Mouse (Mus musculus) neural tube, embryonic 12.5 days (tissue): Measurements from ENCODE around the gene Trpm3. TPM values are rescaled to one million over a fixed set of nuclear protein-coding genes. Genes with fewer than 3 reads are reported as not detected.

Source experiments
- ATAC-seq: fragments of 200-750 bp; cut with Nextera tagmentation; 2 replicates; pipeline ENCODE4 v1.8.0; 2017; ENCODE audit warnings: low read depth, mild to moderate bottlenecking, moderate TSS enrichment, moderate library complexity; ENCODE audit not compliant: low FRiP score
- H3K27ac ChIP-seq: fragments of 300-500 bp; sonication (generic); 2 replicates; pipeline ENCODE4 v1.5.1; 2016
- H3K27me3 ChIP-seq: fragments of 300-500 bp; sonication (generic); replicated peaks from 2 replicates; pipeline ENCODE4 v1.6.1; 2016; ENCODE audit warnings: mild to moderate bottlenecking
- H3K36me3 ChIP-seq: fragments of 300-500 bp; sonication (generic); 2 replicates; pipeline ENCODE4 v1.6.1; 2016; ENCODE audit warnings: mild to moderate bottlenecking
- H3K4me1 ChIP-seq: fragments of 300-500 bp; sonication (generic); 2 replicates; pipeline ENCODE4 v1.6.1; 2016
- H3K4me2 ChIP-seq: fragments of 300-500 bp; sonication (generic); replicated peaks from 2 replicates; pipeline ENCODE4 v1.6.1; 2016; ENCODE audit warnings: mild to moderate bottlenecking
- H3K4me3 ChIP-seq: fragments of 300-500 bp; sonication (generic); 2 replicates; pipeline ENCODE4 v1.5.1; 2016
- H3K9ac ChIP-seq: fragments of 300-500 bp; sonication (generic); 2 replicates; pipeline ENCODE4 v1.6.1; 2016; ENCODE audit warnings: mild to moderate bottlenecking
- H3K9me3 ChIP-seq: fragments of 300-500 bp; sonication (generic); 2 replicates; pipeline ENCODE4 v1.6.1; 2016; ENCODE audit warnings: mild to moderate bottlenecking
- WGBS: fragments of 180-500 bp; shearing (Covaris S2); methylation state at CpG from one replicate; pipeline ENCODE4 v1.1.7; 2016; 5-methylcytosine and 5-hydroxymethylcytosine counted together
- polyA plus RNA-seq: library from polyadenylated mRNA; unstranded; fragments of >200 nt; fragmentation: Nextera tagmentation; extraction: Ambion mirVana; gene quantifications from 2 replicates; pipeline ENCODE4 v1.2.1, GENCODE M21; 2016

Trpm3 gene
- polyA plus RNA-seq, 1 experiment from 2014 or later = 2.1 TPM

GRCm38 (mm10) chr19:22730971-22731370, 592.1 kb downstream of the Trpm3 start:
- H3K9ac ChIP-seq = no peak overlapping the region
- no peak overlapping the region for H3K27ac ChIP-seq
- no peaks in the 10 kb centered on the region for H3K4me1 ChIP-seq
- no peak overlapping the region for H3K4me2 ChIP-seq
- 0 out of 2 replicates have a peak, but pooled peaks have one; percentile 25 for ATAC-seq
- H3K9me3 ChIP-seq = no peaks in the 10 kb centered on the region
- H3K4me3 ChIP-seq = no peak overlapping the region
- H3K27me3 ChIP-seq = no peaks in the 10 kb centered on the region
- no peaks in the 10 kb centered on the region for H3K36me3 ChIP-seq

GRCm38 (mm10) chr19:22736870-22737269, 598.0 kb downstream of the Trpm3 start:
- H3K36me3 ChIP-seq = no peaks in the 10 kb centered on the region
- H3K9me3 ChIP-seq = no peaks in the 10 kb centered on the region
- WGBS = 52% methylated on average over 2 of the region's 2 CpGs
- no peak for ATAC-seq
- no peaks in the 10 kb centered on the region for H3K4me1 ChIP-seq
- no peak overlapping the region for H3K4me3 ChIP-seq
- no peak overlapping the region for H3K27ac ChIP-seq
- H3K9ac ChIP-seq = no peak overlapping the region
- no peak overlapping the region for H3K4me2 ChIP-seq
- H3K27me3 ChIP-seq = no peaks in the 10 kb centered on the region

GRCm38 (mm10) chr19:22739240-22739639, 600.4 kb downstream of the Trpm3 start:
- Histone ChIP-seq H3K4me1 (no peaks in the 10 kb centered on the region), H3K27ac (no peak overlapping the region), H3K4me3 (no peak overlapping the region), H3K4me2 (no peak overlapping the region), H3K9ac (no peak overlapping the region), H3K36me3 (no peaks in the 10 kb centered on the region), H3K9me3 (no peaks in the 10 kb centered on the region), H3K27me3 (no peaks in the 10 kb centered on the region)
- no peak for ATAC-seq
- 81% methylated on average over 3 of the region's 3 CpGs for WGBS

GRCm38 (mm10) chr19:22753311-22753809, 614.5 kb downstream of the Trpm3 start:
- no peaks in the 10 kb centered on the region for H3K27me3 ChIP-seq
- WGBS = 73% methylated on average over 13 of the region's 13 CpGs
- H3K27ac ChIP-seq = no peak overlapping the region
- ATAC-seq = no peak
- no peak overlapping the region for H3K4me2 ChIP-seq
- H3K9me3 ChIP-seq = no peaks in the 10 kb centered on the region
- no peak overlapping the region for H3K9ac ChIP-seq
- H3K36me3 ChIP-seq = no peaks in the 10 kb centered on the region
- no peaks in the 10 kb centered on the region for H3K4me1 ChIP-seq
- H3K4me3 ChIP-seq = no peak overlapping the region

DNA sequence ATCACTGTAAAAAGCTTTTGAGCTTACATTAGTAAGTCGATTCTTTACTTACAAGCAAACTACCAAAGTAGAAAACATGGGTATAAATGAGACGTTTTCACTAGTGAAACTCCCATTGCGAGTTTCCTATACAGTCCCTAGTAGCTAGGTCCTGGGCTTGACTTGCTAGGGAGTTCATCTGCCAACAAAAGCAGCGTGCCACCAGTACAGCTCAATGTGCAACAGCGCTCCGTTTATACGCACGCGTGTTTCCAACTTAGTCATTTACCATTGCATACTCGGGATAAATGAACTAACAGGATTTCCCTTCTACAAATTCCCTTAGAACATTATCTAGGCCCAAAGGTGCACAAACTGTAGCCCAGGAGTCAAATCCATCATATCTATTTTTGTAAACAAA, 615.2 kb downstream of the Trpm3 start:
- Histone ChIP-seq H3K4me1 (no peaks in the 10 kb centered on the region), H3K9ac (no peak overlapping the region), H3K4me3 (no peak overlapping the region), H3K36me3 (no peaks in the 10 kb centered on the region), H3K4me2 (no peak overlapping the region), H3K27ac (no peak overlapping the region), H3K9me3 (no peaks in the 10 kb centered on the region), H3K27me3 (no peaks in the 10 kb centered on the region)
- ATAC-seq = no peak
- 91% methylated on average over 10 of the region's 10 CpGs for WGBS

DNA sequence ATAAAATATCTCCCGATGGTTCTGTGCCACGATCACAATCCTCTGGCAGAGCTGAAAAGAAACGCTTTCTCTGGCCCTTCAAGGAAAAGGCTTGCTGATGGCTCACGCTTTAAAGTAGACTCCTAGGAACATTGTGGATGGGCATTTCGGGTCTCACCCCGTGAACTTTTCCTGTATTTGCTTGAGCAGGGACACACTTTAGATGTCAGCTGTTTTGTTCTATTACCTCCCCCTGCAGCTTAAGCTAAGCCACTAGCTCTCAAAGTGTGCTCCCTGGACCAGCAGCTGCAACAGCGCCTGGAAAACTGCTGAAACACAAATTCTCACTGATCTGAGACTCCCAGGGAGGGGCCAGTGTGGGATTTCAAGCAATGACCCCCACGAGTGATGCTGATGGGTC, 615.7 kb downstream of the Trpm3 start:
- no peak for ATAC-seq
- no peak overlapping the region for H3K27ac ChIP-seq
- no peak overlapping the region for H3K4me3 ChIP-seq
- no peaks in the 10 kb centered on the region for H3K9me3 ChIP-seq
- no peaks in the 10 kb centered on the region for H3K27me3 ChIP-seq
- no peaks in the 10 kb centered on the region for H3K4me1 ChIP-seq
- WGBS = 79% methylated on average over 8 of the region's 8 CpGs
- H3K4me2 ChIP-seq = no peak overlapping the region
- no peak overlapping the region for H3K9ac ChIP-seq
- H3K36me3 ChIP-seq = no peaks in the 10 kb centered on the region

- WGBS = 76% methylated on average over 2 of the region's 2 CpGs
- Histone ChIP-seq H3K36me3 (no peaks in the 10 kb centered on the region), H3K4me1 (no peaks in the 10 kb centered on the region), H3K27ac (no peak overlapping the region), H3K9me3 (no peaks in the 10 kb centered on the region), H3K4me3 (no peak overlapping the region), H3K27me3 (no peaks in the 10 kb centered on the region), H3K4me2 (no peak overlapping the region), H3K9ac (no peak overlapping the region)
- ATAC-seq = no peak
These were observed 619.6 kb downstream of the Trpm3 start for GRCm38 (mm10) chr19:22758496-22758895.

DNA sequence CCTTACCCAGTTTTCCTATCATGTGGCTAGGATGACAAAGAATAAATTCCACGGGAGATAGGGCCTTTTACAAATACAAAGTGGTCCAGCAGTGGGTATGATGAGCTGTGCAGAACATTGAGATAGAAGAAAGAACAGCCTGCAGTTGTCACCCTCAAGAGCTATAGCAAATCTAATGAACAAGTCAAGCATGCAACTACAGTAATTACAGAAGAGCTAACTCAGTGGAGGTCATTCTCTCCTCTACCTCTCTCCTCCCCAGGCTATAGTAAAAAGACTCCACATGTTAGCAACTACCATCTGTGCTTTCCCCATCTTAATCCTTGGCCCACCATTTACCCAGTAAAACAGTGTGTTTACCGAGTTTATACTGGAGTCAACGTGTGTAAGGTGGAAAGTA, 629.4 kb downstream of the Trpm3 start:
- WGBS = 70% methylated on average over 3 of the region's 3 CpGs
- ATAC-seq = no peak
- Histone ChIP-seq H3K4me1 (no peaks in the 10 kb centered on the region), H3K9me3 (no peaks in the 10 kb centered on the region), H3K4me2 (no peak overlapping the region), H3K9ac (no peak overlapping the region), H3K36me3 (no peaks in the 10 kb centered on the region), H3K27ac (no peak overlapping the region), H3K27me3 (no peaks in the 10 kb centered on the region), H3K4me3 (no peak overlapping the region)

GRCm38 (mm10) chr19:22775191-22775695, 636.4 kb downstream of the Trpm3 start:
- Histone ChIP-seq H3K27me3 (no peaks in the 10 kb centered on the region), H3K9ac (no peak overlapping the region), H3K4me3 (no peak overlapping the region), H3K9me3 (no peaks in the 10 kb centered on the region), H3K4me1 (no peaks in the 10 kb centered on the region), H3K4me2 (no peak overlapping the region), H3K36me3 (no peaks in the 10 kb centered on the region), H3K27ac (no peak overlapping the region)
- no peak for ATAC-seq
- 93% methylated on average over 3 of the region's 3 CpGs for WGBS

DNA sequence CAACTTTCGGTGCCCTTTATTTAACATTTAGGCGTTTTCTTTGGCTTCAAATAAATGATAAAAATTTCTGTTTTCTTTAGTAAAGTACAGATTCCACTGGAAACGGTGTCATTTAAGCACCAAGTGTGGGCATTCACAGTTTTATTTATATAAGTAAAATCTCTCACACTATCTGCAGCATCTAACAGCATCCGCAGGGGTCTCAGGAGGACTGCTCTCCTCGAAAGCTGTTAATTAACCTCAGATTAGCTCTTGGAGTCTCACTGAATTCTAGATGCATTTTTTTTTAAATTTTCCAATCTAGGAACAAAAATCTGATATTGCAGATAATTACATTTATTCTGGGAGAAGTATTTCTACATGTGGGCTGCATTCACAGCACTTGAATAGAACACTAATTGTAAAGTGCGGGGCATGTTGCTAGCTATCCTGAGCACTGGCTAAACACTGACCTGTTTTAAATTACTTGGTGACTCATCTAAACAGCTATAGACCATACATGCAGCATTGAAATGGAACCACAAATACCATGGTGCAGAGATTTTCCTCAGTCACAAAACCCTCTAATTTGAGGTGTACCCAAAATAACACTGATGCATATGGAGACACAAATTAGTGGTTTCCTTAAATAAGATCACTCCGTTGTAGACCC, 641.5 kb downstream of the Trpm3 start:
- Histone ChIP-seq H3K9ac (no peak overlapping the region), H3K9me3 (no peaks in the 10 kb centered on the region), H3K4me2 (no peak overlapping the region), H3K27ac (no peak overlapping the region), H3K36me3 (no peaks in the 10 kb centered on the region), H3K4me1 (no peaks in the 10 kb centered on the region), H3K27me3 (no peaks in the 10 kb centered on the region), H3K4me3 (no peak overlapping the region)
- WGBS = 84% methylated on average over 7 of the region's 7 CpGs
- ATAC-seq = no peak

GRCm38 (mm10) chr19:22781579-22781978, 642.7 kb downstream of the Trpm3 start:
- Histone ChIP-seq H3K9me3 (no peaks in the 10 kb centered on the region), H3K4me3 (no peak overlapping the region), H3K27me3 (no peaks in the 10 kb centered on the region), H3K9ac (no peak overlapping the region), H3K4me1 (no peaks in the 10 kb centered on the region), H3K27ac (no peak overlapping the region), H3K36me3 (no peaks in the 10 kb centered on the region), H3K4me2 (no peak overlapping the region)
- no peak for ATAC-seq

DNA sequence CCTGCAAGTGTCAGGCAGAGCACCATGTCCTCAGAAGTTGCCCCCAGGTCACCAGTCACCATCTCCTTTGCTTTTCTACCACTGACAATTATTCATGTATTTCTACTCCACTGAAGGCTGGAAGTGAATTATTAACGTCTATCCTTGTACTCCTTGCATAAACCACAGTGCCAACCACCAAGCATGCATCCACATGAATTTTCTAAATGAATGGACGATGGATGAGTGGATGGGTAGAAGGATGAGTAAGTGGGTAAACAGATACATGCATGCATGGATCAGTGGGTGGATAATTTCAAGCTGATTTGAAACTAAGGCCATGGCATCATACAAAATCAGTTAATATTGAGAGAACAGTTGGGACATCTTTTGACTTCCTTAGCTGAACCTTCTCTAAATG, 644.9 kb downstream of the Trpm3 start:
- Histone ChIP-seq H3K9ac (no peak overlapping the region), H3K4me2 (no peak overlapping the region), H3K27me3 (no peaks in the 10 kb centered on the region), H3K4me1 (no peaks in the 10 kb centered on the region), H3K4me3 (no peak overlapping the region), H3K27ac (no peak overlapping the region), H3K9me3 (no peaks in the 10 kb centered on the region), H3K36me3 (no peaks in the 10 kb centered on the region)
- 86% methylated on average over 2 of the region's 2 CpGs for WGBS
- ATAC-seq = no peak

- Histone ChIP-seq H3K9ac (no peak overlapping the region), H3K4me2 (no peak overlapping the region), H3K4me3 (no peak overlapping the region), H3K36me3 (no peaks in the 10 kb centered on the region), H3K27ac (no peak overlapping the region), H3K27me3 (no peaks in the 10 kb centered on the region), H3K4me1 (no peaks in the 10 kb centered on the region), H3K9me3 (no peaks in the 10 kb centered on the region)
- ATAC-seq = no peak
- 81% methylated on average over 3 of the region's 3 CpGs for WGBS
These were observed 650.9 kb downstream of the Trpm3 start for GRCm38 (mm10) chr19:22789753-22790152.
